Mouse (Mus musculus): ENCODE measurements around the gene Atp6v0d1. TPM values are rescaled to one million over a fixed set of nuclear protein-coding genes. Genes with fewer than 3 reads are reported as not detected.
A peak's percentile ranks its signal among the peaks of the same experiment; 100 is the strongest.

Gene Atp6v0d1
- polyA plus RNA-seq, 1 experiment from 2014 or later = 112 TPM

DNA sequence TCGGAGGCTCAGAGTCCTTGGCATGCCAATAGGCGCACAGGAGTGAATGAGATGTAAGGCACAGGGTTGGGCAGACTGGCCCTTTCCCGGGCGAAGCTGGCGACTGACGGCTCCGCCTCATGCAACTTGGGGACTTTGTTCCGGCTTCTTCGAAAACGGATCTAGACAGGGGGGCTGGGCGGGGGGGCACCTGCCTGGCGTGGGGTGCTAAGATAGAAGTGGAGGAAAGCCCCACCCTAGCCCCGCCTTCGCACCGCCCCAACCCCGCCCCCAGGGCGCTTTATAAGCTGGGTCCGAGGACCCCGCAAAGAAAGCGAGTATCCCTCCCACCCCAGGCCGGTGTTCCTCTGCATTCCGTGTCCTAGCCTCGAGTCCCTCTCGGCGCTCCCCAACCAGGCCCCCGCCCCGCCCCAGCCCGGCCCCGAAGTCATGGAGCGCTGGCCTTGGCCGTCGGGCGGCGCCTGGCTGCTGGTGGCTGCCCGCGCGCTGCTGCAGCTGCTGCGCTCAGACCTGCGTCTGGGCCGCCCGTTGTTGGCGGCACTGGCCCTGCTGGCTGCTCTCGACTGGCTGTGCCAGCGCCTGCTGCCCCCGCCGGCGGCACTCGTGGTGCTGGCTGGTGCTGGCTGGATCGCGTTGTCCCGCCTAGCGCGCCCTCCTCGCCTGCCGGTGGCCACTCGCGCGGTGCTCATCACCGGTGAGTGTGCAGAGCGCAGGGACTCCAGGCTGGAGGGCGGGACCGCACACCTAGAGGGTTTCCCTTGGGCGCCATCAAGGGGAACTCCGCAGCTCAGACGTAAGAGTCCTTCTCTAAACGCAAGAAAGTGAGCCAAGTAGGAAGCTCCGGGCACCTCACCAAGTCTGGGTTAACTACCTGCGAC, 47.2 kb downstream of the Atp6v0d1 start, which contains the start of gene Hsd11b2:
TSS of gene Hsd11b2 (plus strand) at position 320 of the 878 bp plus-strand sequence.
- peak within 1 kb of the TSS; percentile 39 for H3K4me3 ChIP-seq (replicated peaks; ENCODE audit: low read depth, low read length)
- peaks cover 35% of the 10 kb centered on the region; the same call in 1 of the 2 replicates for H3K4me1 ChIP-seq (replicated peaks; ENCODE audit: insufficient read depth, low read length)
- 2% methylated on average over 68 of the region's 68 CpGs for WGBS
- H3K36me3 ChIP-seq (ENCODE audit: insufficient read depth, low read length) = 0 out of 2 replicates have a peak, but pooled peaks cover 3% of the 10 kb centered on the region
- peak within 1 kb of the TSS; percentile 49 for H3K9ac ChIP-seq (ENCODE audit: low read depth, low read length)
- 0 out of 2 replicates have a peak, but pooled peaks have one; percentile 2 for TF ChIP-seq CTCF (IDR thresholded peaks at IDR 0.05; ENCODE audit: low read depth)
- H3K4me2 ChIP-seq (ENCODE audit: low read length) = peak within 1 kb of the TSS; percentile 86
- H3K27me3 ChIP-seq (ENCODE audit: insufficient read depth, low read length) = no peaks in the 10 kb centered on the region
- no peaks in the 10 kb centered on the region for H3K9me3 ChIP-seq (replicated peaks; ENCODE audit: low read length)
- peak within 1 kb of the TSS; percentile 26 for H3K27ac ChIP-seq
- peak; percentile 44 for DNase-seq (ENCODE audit: low spot score)
- ATAC-seq (replicated peaks; ENCODE audit: low FRiP score, low read depth) = peak; percentile 60

DNA sequence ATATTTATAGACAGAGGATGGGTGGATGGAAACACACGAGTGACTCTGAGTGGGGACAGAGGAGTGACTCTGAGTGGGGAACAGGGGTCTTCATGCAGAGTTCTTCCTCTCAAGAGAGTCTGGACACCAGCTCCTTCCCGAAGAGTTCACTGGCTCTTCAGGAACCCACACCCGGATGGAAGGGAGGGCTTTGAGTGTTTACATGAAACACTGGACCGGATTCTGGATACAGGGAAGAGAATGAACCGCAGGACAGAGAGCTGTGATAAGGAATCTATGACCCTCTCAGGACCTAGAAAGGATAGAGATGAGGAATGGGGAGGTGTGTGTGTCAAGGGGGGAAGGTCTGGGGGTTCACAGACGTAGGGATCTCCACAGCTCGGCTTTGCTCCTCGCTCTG, 48.5 kb downstream of the Atp6v0d1 start:
- ATAC-seq (replicated peaks; ENCODE audit: low FRiP score, low read depth) (no peak), DNase-seq (ENCODE audit: low spot score) (peak; percentile 65)
- Histone ChIP-seq H3K4me3 (replicated peaks; ENCODE audit: low read depth, low read length) (no peak overlapping the region), H3K36me3 (ENCODE audit: insufficient read depth, low read length) (0 out of 2 replicates have a peak, but pooled peaks cover 3% of the 10 kb centered on the region), H3K9ac (ENCODE audit: low read depth, low read length) (no peak overlapping the region), H3K9me3 (replicated peaks; ENCODE audit: low read length) (no peaks in the 10 kb centered on the region), H3K27ac (no peak overlapping the region), H3K27me3 (ENCODE audit: insufficient read depth, low read length) (no peaks in the 10 kb centered on the region), H3K4me2 (ENCODE audit: low read length) (peak overlapping the region; percentile 8), H3K4me1 (replicated peaks; ENCODE audit: insufficient read depth, low read length) (peaks cover 32% of the 10 kb centered on the region; the same call in 1 of the 2 replicates)
- WGBS = 32% methylated on average over 8 of the region's 8 CpGs
- no peak for TF ChIP-seq CTCF (IDR thresholded peaks at IDR 0.05; ENCODE audit: low read depth)

DNA sequence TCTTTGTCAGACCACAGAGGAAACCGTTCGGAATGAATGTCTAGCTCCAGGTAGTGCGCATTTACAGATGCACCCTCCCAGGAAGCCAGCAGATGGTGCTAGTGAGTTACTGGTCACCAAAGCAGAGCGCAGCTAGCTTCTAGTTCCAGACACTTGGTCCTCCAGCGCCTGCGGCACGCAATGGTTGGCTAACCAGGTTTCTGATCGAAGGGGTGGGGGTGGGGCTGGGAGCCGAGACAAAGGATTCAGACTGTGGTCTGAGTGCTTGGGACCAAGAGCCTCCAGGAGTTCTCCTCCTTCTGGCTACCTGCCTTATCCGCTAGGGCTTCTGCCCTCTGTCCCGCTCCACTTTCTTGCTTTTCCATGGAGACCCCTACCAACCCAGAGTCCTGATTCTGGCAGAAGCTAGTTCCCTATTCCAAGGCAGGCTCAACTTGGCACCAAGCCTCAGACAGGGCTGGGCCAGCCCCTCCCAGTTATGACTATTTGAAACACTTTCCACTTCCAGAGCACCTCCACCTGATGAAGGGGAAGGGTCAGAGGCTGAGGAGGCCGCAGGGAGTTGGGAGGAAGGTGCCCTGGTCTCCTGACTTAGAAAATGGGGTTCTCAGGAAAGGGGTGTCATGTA, 49.7 kb downstream of the Atp6v0d1 start:
- no peaks in the 10 kb centered on the region for H3K27me3 ChIP-seq (ENCODE audit: insufficient read depth, low read length)
- H3K4me3 ChIP-seq (replicated peaks; ENCODE audit: low read depth, low read length) = no peak overlapping the region
- H3K9ac ChIP-seq (ENCODE audit: low read depth, low read length) = no peak overlapping the region
- H3K4me2 ChIP-seq (ENCODE audit: low read length) = 0 out of 2 replicates have a peak overlapping the region, but pooled peaks have one; percentile 30
- peak; percentile 92 for TF ChIP-seq CTCF (IDR thresholded peaks at IDR 0.05; ENCODE audit: low read depth)
- no peaks in the 10 kb centered on the region for H3K36me3 ChIP-seq (ENCODE audit: insufficient read depth, low read length)
- H3K4me1 ChIP-seq (replicated peaks; ENCODE audit: insufficient read depth, low read length) = peaks cover 32% of the 10 kb centered on the region; the same call in 1 of the 2 replicates
- no peaks in the 10 kb centered on the region for H3K9me3 ChIP-seq (replicated peaks; ENCODE audit: low read length)
- peak; percentile 92 for DNase-seq (ENCODE audit: low spot score)
- 11% methylated on average over 12 of the region's 12 CpGs for WGBS
- H3K27ac ChIP-seq = no peak overlapping the region
- peak; percentile 46 for ATAC-seq (replicated peaks; ENCODE audit: low FRiP score, low read depth)

DNA sequence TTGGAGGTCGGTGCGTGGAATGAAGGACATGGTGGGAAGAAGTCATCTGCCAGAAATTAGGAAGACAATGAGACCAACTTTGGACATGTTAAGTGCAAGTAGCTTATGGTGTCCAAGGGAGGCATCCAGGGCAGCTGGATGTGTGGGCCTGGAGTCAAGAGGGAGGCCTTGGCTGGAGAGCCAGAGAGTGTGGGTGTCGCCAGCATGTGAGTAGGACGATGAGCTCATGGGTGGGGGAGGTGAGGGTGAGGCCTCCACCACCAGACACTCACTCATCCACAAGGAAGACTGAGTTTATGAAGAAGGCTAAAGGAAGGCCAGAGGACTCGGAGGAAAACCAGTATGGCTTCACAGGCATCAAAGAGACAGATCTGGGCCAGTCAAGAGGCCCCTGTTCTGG, 51.2 kb downstream of the Atp6v0d1 start:
- H3K27ac ChIP-seq = no peak overlapping the region
- H3K27me3 ChIP-seq (ENCODE audit: insufficient read depth, low read length) = no peaks in the 10 kb centered on the region
- no peak for DNase-seq (ENCODE audit: low spot score)
- ATAC-seq (replicated peaks; ENCODE audit: low FRiP score, low read depth) = no peak
- H3K36me3 ChIP-seq (ENCODE audit: insufficient read depth, low read length) = no peaks in the 10 kb centered on the region
- H3K4me3 ChIP-seq (replicated peaks; ENCODE audit: low read depth, low read length) = no peak overlapping the region
- 73% methylated on average over 5 of the region's 5 CpGs for WGBS
- TF ChIP-seq CTCF (IDR thresholded peaks at IDR 0.05; ENCODE audit: low read depth) = no peak
- H3K4me1 ChIP-seq (replicated peaks; ENCODE audit: insufficient read depth, low read length) = peaks cover 28% of the 10 kb centered on the region; the same call in 1 of the 2 replicates
- no peaks in the 10 kb centered on the region for H3K9me3 ChIP-seq (replicated peaks; ENCODE audit: low read length)
- H3K4me2 ChIP-seq (ENCODE audit: low read length) = no peak overlapping the region
- no peak overlapping the region for H3K9ac ChIP-seq (ENCODE audit: low read depth, low read length)

DNA sequence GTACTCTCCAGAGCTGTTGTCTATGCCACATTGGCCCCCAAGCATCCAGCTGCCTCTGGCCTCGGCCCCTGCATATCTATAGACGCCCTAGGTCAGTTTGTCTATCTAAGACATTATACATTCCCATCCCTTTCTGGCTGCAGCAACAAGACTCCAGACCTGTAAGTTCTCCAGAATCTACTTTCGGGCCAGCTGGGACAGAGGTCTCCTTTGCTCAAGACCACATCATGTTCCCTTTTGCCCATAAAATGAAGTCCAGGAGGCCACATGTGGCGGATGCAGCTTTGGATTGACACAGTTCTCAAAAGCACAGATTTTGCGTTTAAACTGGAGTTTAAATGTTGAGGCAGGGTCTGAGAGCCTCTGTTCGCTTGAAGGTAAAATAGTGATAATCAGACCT, 51.7 kb downstream of the Atp6v0d1 start:
- H3K4me3 ChIP-seq (replicated peaks; ENCODE audit: low read depth, low read length) = no peak overlapping the region
- H3K27ac ChIP-seq = no peak overlapping the region
- H3K9me3 ChIP-seq (replicated peaks; ENCODE audit: low read length) = no peaks in the 10 kb centered on the region
- DNase-seq (ENCODE audit: low spot score) = no peak
- H3K4me2 ChIP-seq (ENCODE audit: low read length) = no peak overlapping the region
- TF ChIP-seq CTCF (IDR thresholded peaks at IDR 0.05; ENCODE audit: low read depth) = no peak
- H3K27me3 ChIP-seq (ENCODE audit: insufficient read depth, low read length) = no peaks in the 10 kb centered on the region
- 90% methylated on average over 6 of the region's 6 CpGs for WGBS
- peaks cover 23% of the 10 kb centered on the region; the same call in 1 of the 2 replicates for H3K4me1 ChIP-seq (replicated peaks; ENCODE audit: insufficient read depth, low read length)
- no peak overlapping the region for H3K9ac ChIP-seq (ENCODE audit: low read depth, low read length)
- no peaks in the 10 kb centered on the region for H3K36me3 ChIP-seq (ENCODE audit: insufficient read depth, low read length)
- no peak for ATAC-seq (replicated peaks; ENCODE audit: low FRiP score, low read depth)

Measured in kidney, postnatal 0 days (tissue).